Mouse (Mus musculus) stomach, postnatal 0 days (tissue): ENCODE results near the gene Clpsl2.

Experiments used
- CTCF ChIP-seq: IDR thresholded peaks from 2 replicates; pipeline ENCODE4 v1.5.1; 2016; ENCODE audit warnings: antibody characterized with exemption, low read depth, mild to moderate bottlenecking, moderate library complexity
- EP300 ChIP-seq: optimal IDR thresholded peaks from 2 replicates; pipeline ENCODE3; 2016; ENCODE audit warnings: antibody characterized with exemption

DNA sequence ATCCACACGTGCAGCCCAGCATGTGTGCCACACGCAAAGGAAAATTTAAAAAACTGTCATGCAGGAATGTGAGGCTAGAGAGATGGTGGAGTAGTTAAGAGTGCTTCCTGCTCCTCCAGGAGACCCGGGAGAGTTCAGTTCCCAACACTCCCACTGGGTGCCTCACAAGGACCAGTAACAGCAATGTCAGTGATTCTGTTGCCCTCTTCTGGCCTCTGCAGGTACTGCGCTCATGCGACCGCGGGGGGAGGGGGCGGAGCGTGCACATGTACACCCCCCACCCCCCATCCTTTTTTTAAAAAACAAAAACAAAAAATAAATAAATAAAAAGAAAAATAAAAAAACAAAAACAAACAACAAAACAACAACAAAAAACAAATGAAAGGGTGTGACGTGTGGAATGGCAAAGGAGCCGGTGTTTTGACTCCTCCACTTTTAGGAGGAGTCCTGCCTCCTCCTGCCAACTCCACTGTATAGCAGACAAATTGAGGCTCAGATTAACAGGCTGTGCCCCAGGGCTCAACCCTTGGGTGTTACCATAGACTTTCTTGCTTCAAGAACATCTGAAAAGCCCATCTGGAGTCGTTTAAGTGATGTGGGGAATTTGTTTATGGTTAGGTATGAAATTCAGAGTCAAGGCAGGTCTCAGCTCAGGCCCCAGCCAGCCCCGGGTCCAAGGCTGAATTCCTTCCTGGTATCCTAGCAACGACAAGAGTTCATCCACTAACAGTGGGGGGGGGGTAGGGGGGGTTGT lies 4.0 kb downstream of the Clpsl2 start:
- TF ChIP-seq CTCF (peak; percentile 96), EP300 (no peak)
